Mouse (Mus musculus): ENCODE results near the gene Cbx1.

DNA sequence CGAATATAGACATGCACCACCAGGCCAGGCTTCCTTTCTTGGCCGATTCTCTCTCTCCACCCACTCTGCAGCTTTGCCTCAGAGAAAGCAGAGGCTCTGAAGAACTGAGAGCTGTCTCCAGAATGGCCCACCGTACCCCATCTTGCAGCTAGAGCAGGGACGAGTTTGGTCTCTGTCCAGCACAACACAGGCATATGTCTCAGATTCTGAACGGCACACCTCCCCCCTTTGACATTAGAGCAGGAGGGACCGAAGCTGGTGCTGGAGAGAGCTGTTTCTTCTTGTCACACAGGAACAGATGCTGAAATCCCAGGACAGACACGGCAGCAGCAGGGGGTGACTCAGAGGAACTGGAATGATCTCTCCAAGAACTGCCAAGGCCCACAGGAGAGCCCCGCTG, 51.4 kb downstream of the Cbx1 start:
- TF ChIP-seq POLR2A (IDR thresholded peaks at IDR 0.05; ENCODE audit: insufficient read depth, low read depth, low read length) (no peak), CTCF (IDR thresholded peaks at IDR 0.05; ENCODE audit: insufficient read depth, low read depth, low read length) (no peak)
